Mouse (Mus musculus) kidney, adult 2 months (tissue): ENCODE data around the gene H2afz. TPM values are rescaled to one million over a fixed set of nuclear protein-coding genes. Genes with fewer than 3 reads are reported as not detected.

Source experiments
- DNase-seq: peaks from one replicate; pipeline ENCODE4 v3.0.0; 2021
- H3K27ac ChIP-seq: fragments of 200-500 bp; 2 replicates; pipeline ENCODE4 v1.5.1; 2012; ENCODE audit warnings: low read depth, low read length, control low read depth, inconsistent platforms; ENCODE audit not compliant: insufficient read depth
- H3K27me3 ChIP-seq: fragments of 200-500 bp; replicated peaks from 2 replicates; pipeline ENCODE4 v1.6.1; 2012; ENCODE audit warnings: mild to moderate bottlenecking, moderate library complexity, low read length, inconsistent platforms; ENCODE audit not compliant: control insufficient read depth, insufficient read depth
- H3K36me3 ChIP-seq: fragments of 200-500 bp; 2 replicates; pipeline ENCODE4 v1.6.1; 2012; ENCODE audit warnings: mild to moderate bottlenecking, moderate library complexity, low read length, inconsistent platforms; ENCODE audit not compliant: control insufficient read depth, insufficient read depth
- H3K4me1 ChIP-seq: fragments of 200-500 bp; 2 replicates; pipeline ENCODE4 v1.6.1; 2011; ENCODE audit warnings: low read length; ENCODE audit not compliant: control insufficient read depth, insufficient read depth
- H3K4me3 ChIP-seq: fragments of 200-500 bp; 2 replicates; pipeline ENCODE4 v1.5.1; 2011; ENCODE audit warnings: mild to moderate bottlenecking, low read depth, low read length, control low read depth; ENCODE audit not compliant: insufficient read depth
- CTCF ChIP-seq: fragments of 200-500 bp; conservative IDR thresholded peaks from 2 replicates; pipeline ENCODE4 v1.5.1; 2011; ENCODE audit warnings: low read depth, mild to moderate bottlenecking, control low read depth, low read length, moderate library complexity, mixed read lengths; ENCODE audit not compliant: insufficient read depth, insufficient read length
- POLR2A ChIP-seq: fragments of 200-500 bp; IDR thresholded peaks from one replicate; pipeline ENCODE4 v1.6.1; 2011; ENCODE audit warnings: low read depth, low read length, control low read depth
- WGBS: fragments of 180-500 bp; shearing (Covaris S2); methylation state at CpG from one replicate; pipeline ENCODE4 v1.1.7; 2018; 5-methylcytosine and 5-hydroxymethylcytosine counted together
- polyA plus RNA-seq: library from polyadenylated mRNA; depleted of rRNA; stranded (reverse); fragments of >200 nt; gene quantifications from 2 replicates; pipeline ENCODE4 v1.2.3, GENCODE M21; 2012

The H2afz gene
- polyA plus RNA-seq, 1 experiment, result 365 TPM

DNA sequence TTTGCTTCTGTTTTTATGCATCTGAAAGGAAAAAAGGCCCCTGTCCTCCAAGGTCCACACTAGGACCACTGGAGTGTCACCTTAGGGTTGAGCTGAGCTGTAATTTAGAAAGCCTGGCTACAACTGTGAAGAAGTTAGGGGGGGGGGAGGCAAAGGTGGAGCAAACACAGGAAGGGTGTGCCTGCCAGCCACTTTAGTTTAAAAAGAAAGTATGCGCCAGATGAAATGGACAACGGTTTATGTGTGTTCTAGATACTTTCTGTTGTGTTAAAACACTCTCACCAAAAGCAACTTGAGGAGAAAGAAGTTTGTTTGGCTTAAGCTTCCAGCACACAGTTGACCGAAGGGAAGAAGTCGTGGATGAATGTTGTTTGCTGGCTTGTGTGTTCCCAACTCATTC, 30.6 kb upstream of the H2afz start:
- TF ChIP-seq POLR2A (no peak), CTCF (no peak)
- 78% methylated on average over 4 of the region's 4 CpGs for WGBS
- H3K27me3 ChIP-seq, result no peaks in the 10 kb centered on the region

GRCm38 (mm10) chr3:137836543-137836942, 27.7 kb upstream of the H2afz start:
- no peak for DNase-seq

More for the DNA sequence above, 30.6 kb upstream of the H2afz start:
- Histone ChIP-seq H3K36me3 (no peaks in the 10 kb centered on the region), H3K4me1 (no peaks in the 10 kb centered on the region), H3K4me3 (no peak overlapping the region), H3K27ac (no peak overlapping the region)
- DNase-seq, result no peak

GRCm38 (mm10) chr3:137838160-137838559, 26.1 kb upstream of the H2afz start:
- no peak for DNase-seq
- Histone ChIP-seq H3K27ac (no peak overlapping the region), H3K36me3 (no peaks in the 10 kb centered on the region), H3K4me1 (no peaks in the 10 kb centered on the region), H3K4me3 (no peak overlapping the region), H3K27me3 (no peaks in the 10 kb centered on the region)
- TF ChIP-seq CTCF, result no peak
- no peak for TF ChIP-seq POLR2A

More at GRCm38 (mm10) chr3:137836543-137836942, 27.7 kb upstream of the H2afz start:
- TF ChIP-seq POLR2A, result no peak
- no peak for TF ChIP-seq CTCF
- H3K27ac ChIP-seq, result no peak overlapping the region
- H3K4me3 ChIP-seq, result no peak overlapping the region
- WGBS, result 82% methylated on average over 1 of the region's 1 CpGs
- H3K4me1 ChIP-seq, result no peaks in the 10 kb centered on the region
- no peaks in the 10 kb centered on the region for H3K36me3 ChIP-seq
- no peaks in the 10 kb centered on the region for H3K27me3 ChIP-seq

DNA sequence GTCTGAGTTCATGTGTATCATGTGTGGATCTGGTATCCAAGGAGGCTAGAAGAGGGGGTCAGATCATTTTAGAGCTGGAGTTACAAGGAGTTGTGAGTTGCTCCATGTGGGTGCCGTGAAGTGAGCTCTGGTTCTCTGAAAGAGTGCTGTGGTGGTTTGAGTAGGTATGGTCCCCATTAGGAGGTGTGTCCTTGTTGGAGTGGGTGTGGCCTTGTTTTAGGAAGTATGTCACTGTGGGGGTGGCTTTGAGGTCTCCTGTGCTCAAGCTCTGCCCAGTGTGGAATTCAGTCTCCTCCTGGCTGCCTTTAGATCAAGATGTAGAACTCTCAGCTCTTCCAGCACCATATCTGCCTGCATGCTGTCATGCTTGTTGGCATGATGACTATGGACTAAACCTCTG, 21.3 kb upstream of the H2afz start:
- Histone ChIP-seq H3K36me3 (no peaks in the 10 kb centered on the region), H3K27ac (no peak overlapping the region), H3K4me3 (no peak overlapping the region), H3K27me3 (no peaks in the 10 kb centered on the region), H3K4me1 (no peaks in the 10 kb centered on the region)
- no peak for DNase-seq
- WGBS, result 88% methylated on average over 1 of the region's 1 CpGs
- no peak for TF ChIP-seq CTCF
- no peak for TF ChIP-seq POLR2A

DNA sequence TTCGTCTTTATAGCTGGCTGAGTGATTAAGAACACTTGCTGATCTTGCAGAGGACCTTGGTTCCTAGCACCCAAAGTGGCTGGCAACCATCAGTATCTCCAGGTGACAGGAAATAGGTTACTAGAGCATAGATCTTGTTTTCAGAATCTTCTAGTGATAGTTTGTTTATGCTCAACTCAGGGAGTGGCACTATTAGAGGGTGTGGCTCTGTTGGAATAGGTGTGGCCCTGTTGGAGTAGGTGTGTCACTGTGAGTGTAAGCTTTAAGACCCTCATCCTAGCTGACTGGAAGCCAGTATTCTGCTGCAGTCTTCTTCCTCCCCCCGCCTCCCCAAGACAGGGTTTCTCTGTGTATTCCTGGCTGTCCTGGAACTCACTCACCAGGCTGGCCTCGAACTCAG, 20.0 kb upstream of the H2afz start:
- Histone ChIP-seq H3K27me3 (no peaks in the 10 kb centered on the region), H3K4me3 (no peak overlapping the region), H3K4me1 (no peaks in the 10 kb centered on the region), H3K27ac (no peak overlapping the region), H3K36me3 (no peaks in the 10 kb centered on the region)
- TF ChIP-seq CTCF (no peak), POLR2A (no peak)
- DNase-seq, result no peak
- WGBS, result 96% methylated on average over 3 of the region's 3 CpGs

DNA sequence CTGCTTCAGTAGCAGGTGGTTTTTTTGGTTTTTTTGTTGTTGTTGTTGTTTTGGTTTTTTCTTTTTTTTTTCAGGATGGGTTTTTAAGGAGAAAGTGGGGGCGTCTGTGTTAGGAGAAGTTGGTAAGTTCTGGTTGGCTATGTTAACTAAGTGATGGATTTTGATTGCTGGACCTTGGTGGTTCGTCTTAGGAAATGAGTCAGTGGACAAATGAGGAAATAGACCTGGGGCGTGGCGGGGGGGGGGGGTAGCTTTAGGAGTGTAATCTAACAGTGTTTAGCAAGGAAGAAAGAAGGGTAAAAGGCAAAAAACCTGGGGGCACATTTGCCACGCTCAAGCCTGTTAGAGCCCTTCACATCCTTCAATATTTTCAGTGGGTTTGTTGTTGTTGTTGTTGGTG, 17.7 kb upstream of the H2afz start:
- no peak overlapping the region for H3K27ac ChIP-seq
- H3K27me3 ChIP-seq, result no peaks in the 10 kb centered on the region
- no peaks in the 10 kb centered on the region for H3K36me3 ChIP-seq
- DNase-seq, result no peak
- WGBS, result 83% methylated on average over 5 of the region's 5 CpGs
- no peak for TF ChIP-seq POLR2A
- TF ChIP-seq CTCF, result no peak
- H3K4me1 ChIP-seq, result no peaks in the 10 kb centered on the region
- H3K4me3 ChIP-seq, result no peak overlapping the region

- TF ChIP-seq CTCF, result no peak
- TF ChIP-seq POLR2A, result no peak
- H3K4me1 ChIP-seq, result no peaks in the 10 kb centered on the region
- no peak for DNase-seq
- 85% methylated on average over 9 of the region's 9 CpGs for WGBS
- no peak overlapping the region for H3K27ac ChIP-seq
- H3K4me3 ChIP-seq, result no peak overlapping the region
- H3K27me3 ChIP-seq, result no peaks in the 10 kb centered on the region
- H3K36me3 ChIP-seq, result no peaks in the 10 kb centered on the region
Observed at GRCm38 (mm10) chr3:137848354-137848753, 15.9 kb upstream of the H2afz start.

GRCm38 (mm10) chr3:137849697-137850096, 14.6 kb upstream of the H2afz start:
- Histone ChIP-seq H3K27me3 (no peaks in the 10 kb centered on the region), H3K36me3 (no peaks in the 10 kb centered on the region), H3K4me1 (no peaks in the 10 kb centered on the region), H3K27ac (no peak overlapping the region), H3K4me3 (no peak overlapping the region)
- no peak for DNase-seq
- WGBS, result 89% methylated on average over 5 of the region's 5 CpGs
- TF ChIP-seq CTCF (no peak), POLR2A (no peak)
